Mouse (Mus musculus) C2C12 (cell line): ENCODE data around the gene Fam241b. TPM values are rescaled to one million over a fixed set of nuclear protein-coding genes. Genes with fewer than 3 reads are reported as not detected.

Experiments
- H3K27me3 ChIP-seq: one replicate; pipeline ENCODE4 v1.6.1; 2011; ENCODE audit not compliant: control insufficient read depth, insufficient read depth, insufficient read length
- H3K36me3 ChIP-seq: one replicate; pipeline ENCODE4 v1.6.1; 2011; ENCODE audit not compliant: control insufficient read depth, insufficient read depth
- H3K4me3 ChIP-seq: one replicate; pipeline ENCODE4 v1.5.1; 2011; ENCODE audit warnings: mild to moderate bottlenecking, control low read depth; ENCODE audit not compliant: poor library complexity, insufficient read depth, severe bottlenecking
- H3K79me2 ChIP-seq: one replicate; pipeline ENCODE4 v1.6.1; 2011; ENCODE audit not compliant: control insufficient read depth, insufficient read depth
- H3K79me3 ChIP-seq: one replicate; pipeline ENCODE4 v1.6.1; 2011; ENCODE audit warnings: low read depth, control low read depth
- H3ac ChIP-seq: one replicate; pipeline ENCODE3; 2011; ENCODE audit warnings: low read depth; ENCODE audit not compliant: control insufficient read depth, insufficient read length
- CEBPB ChIP-seq: IDR thresholded peaks from one replicate; pipeline ENCODE4 v1.6.1; 2011; ENCODE audit warnings: low read depth, mild to moderate bottlenecking, control low read depth, moderate library complexity
- CTCF ChIP-seq: IDR thresholded peaks from one replicate; pipeline ENCODE4 v1.5.1; 2011; ENCODE audit not compliant: control insufficient read depth, insufficient read depth, insufficient read length
- FOSL1 ChIP-seq: IDR thresholded peaks from one replicate; pipeline ENCODE4 v1.8.0; 2011; ENCODE audit warnings: mild to moderate bottlenecking, low read length; ENCODE audit not compliant: poor library complexity, insufficient read depth, severe bottlenecking
- MAX ChIP-seq: IDR thresholded peaks from one replicate; pipeline ENCODE4 v1.6.1; 2011; ENCODE audit warnings: mild to moderate bottlenecking, control low read depth
- MYOD1 ChIP-seq: IDR thresholded peaks from one replicate; pipeline ENCODE4 v1.6.1; 2011; ENCODE audit warnings: low read depth; ENCODE audit not compliant: control insufficient read depth, insufficient read length
- MYOG ChIP-seq: IDR thresholded peaks from one replicate; pipeline ENCODE4 v1.6.1; 2011; ENCODE audit not compliant: control insufficient read depth, insufficient read length; ENCODE audit errors: extremely low read depth
- USF1 ChIP-seq: IDR thresholded peaks from one replicate; pipeline ENCODE4 v1.6.1; 2011; ENCODE audit warnings: low read depth, mild to moderate bottlenecking, control low read depth, moderate library complexity
- polyA plus RNA-seq: library from polyadenylated mRNA; unstranded; fragments of >200 nt; fragmentation: generic; extraction: Trizol; gene quantifications from one replicate; pipeline ENCODE4 v1.2.1, GENCODE M21; 2012; ENCODE audit warnings: missing spikeins

Gene Fam241b
- polyA plus RNA-seq, 1 experiment = 1.9 TPM

DNA sequence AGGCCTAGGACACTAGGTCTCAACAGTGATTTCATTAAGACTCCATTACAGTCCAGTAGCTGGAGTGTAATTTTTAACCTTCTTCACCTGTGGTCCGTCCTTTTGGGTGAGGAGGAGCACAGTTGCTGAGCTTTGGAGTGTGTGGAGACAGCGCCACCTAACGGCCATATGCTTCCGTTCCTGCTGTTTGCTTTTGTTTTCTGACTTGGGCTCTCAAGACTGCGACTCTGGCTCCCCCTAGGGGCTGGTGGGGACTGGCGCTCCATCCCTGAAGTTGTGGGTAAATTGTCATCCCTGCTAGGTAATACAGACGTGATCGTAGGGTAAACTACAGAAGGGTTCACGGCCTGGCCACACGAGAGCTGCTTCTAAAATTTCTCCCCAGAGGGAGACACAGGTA is 39.3 kb upstream of the Fam241b start:
- H3K4me3 ChIP-seq = no peak overlapping the region
- H3K36me3 ChIP-seq = no peaks in the 10 kb centered on the region
- H3K79me3 ChIP-seq = no peaks in the 10 kb centered on the region
- TF ChIP-seq MAX = no peak
- no peak for TF ChIP-seq MYOG
- TF ChIP-seq CTCF = peak; percentile 98
- H3K27me3 ChIP-seq = no peaks in the 10 kb centered on the region
- H3ac ChIP-seq = no peak overlapping the region
- H3K79me2 ChIP-seq = no peaks in the 10 kb centered on the region

DNA sequence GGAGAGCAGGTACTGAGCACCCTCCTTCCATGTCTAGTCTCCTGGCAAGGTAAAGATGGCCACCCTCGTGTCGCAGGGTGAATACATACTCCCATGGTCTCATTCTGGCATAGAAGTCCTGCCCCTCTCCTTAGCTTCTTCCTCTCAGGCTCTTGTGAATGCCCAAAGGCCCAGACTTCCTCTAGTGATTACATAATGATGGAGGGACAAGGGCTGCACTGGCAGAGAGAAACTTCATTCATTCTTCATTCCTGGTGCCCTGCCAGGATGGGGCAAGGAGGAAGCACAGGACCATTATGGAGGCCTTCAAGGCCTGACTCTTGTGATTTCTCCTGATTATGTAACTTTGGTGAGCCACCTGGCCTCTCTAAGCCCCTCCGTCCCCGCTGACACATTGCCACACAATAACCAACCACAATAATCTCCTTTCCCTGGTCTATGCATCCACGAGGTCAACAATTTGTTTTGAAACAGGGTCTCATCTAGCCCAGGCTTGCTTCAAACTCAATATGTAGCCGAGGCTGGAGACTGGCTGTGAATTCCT is 38.8 kb upstream of the Fam241b start:
- TF ChIP-seq MYOD1 = no peak
- TF ChIP-seq USF1 = no peak
- TF ChIP-seq CEBPB = no peak
- TF ChIP-seq CTCF = no peak
- Histone ChIP-seq H3K36me3 (no peaks in the 10 kb centered on the region), H3K79me3 (no peaks in the 10 kb centered on the region), H3K4me3 (no peak overlapping the region), H3K79me2 (no peaks in the 10 kb centered on the region), H3K27me3 (no peaks in the 10 kb centered on the region), H3ac (no peak overlapping the region)

DNA sequence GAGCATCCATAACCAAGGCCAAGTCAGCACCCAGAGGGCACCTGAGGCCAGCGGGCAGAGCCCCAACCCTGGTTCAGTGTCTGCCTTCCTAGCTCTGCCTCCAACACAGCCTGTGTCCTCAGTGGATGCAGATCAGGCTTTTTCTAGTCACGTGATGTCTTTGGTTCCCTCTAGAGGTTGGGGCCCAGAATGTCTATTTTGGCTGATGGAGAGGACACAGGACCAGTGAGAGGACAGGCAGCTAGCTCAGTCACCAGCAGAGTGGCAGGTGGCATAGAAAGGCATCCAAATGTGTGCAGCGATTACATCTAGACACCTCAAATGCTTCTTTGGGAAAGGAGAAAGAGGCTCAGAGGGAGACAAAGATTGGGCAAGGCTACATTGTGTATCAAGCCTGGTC is 38.0 kb upstream of the Fam241b start:
- TF ChIP-seq USF1 (peak; percentile 81), MYOD1 (no peak)
- Histone ChIP-seq H3K79me2 (no peaks in the 10 kb centered on the region), H3K27me3 (no peaks in the 10 kb centered on the region)

DNA sequence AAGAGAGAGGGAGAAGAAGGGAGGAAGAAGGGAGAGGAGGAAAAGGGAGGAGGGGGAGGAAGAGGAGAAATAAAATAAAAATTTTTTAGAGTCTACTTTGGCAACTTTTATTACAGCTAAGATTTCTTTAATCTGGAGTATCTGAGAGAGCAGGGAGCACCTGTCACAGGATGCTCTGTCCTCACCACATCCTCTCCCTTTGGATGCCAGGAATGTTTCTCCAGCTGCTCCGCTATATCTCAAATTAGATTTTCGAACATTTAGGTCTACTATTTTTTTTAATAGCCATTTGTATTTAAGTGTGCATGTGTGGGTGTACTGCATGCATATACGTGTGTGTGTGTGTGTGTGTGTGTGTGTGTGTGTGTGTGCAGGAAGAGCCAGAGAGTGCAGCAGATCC is 36.2 kb upstream of the Fam241b start:
- Histone ChIP-seq H3K36me3 (no peaks in the 10 kb centered on the region), H3K79me3 (no peaks in the 10 kb centered on the region), H3K79me2 (no peaks in the 10 kb centered on the region), H3K27me3 (no peaks in the 10 kb centered on the region), H3K4me3 (no peak overlapping the region), H3ac (no peak overlapping the region)
- TF ChIP-seq MYOG (no peak), MYOD1 (peak; percentile 54)

More for the DNA sequence above, 38.0 kb upstream of the Fam241b start:
- Histone ChIP-seq H3ac (no peak overlapping the region), H3K79me3 (no peaks in the 10 kb centered on the region), H3K4me3 (no peak overlapping the region), H3K36me3 (no peaks in the 10 kb centered on the region)

DNA sequence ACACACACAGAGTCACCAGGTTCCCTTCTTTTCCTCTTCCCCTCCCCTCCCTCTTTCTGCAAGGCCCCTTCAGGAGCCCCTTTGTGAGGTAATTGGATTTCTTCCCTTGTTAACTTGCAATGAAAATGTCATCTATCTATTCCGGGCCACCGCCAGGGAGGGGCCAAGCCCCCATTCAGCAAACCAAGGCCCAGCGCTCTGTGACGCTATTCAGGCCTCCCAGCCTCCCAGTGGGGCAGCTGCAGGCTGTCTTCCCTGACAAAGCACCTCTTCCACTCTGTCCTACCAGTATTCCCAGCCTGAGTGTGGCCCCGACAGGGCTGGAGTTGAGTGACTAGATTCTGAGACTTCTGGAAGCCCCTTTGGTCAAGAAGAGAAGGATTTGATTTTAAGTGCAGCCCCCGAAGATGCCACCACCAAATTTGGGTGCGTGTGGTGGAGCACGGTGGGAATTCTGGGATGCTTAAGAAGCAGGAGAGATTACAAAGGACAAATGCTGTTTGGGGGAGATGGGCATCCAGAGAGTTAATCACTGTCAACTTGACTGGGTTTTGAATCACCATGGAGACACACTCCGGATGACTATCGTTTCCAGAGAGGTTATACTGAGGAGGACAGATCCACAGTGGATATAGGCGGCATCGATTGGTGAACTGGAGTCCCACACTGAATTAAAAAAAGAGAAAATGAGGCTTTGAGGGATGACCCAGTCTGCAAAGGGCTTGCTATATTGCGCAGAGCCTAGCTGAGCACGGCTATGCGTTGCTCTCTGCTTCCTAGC is 31.0 kb upstream of the Fam241b start:
- no peak for TF ChIP-seq CTCF
- no peak for TF ChIP-seq MAX
- H3K79me2 ChIP-seq = no peaks in the 10 kb centered on the region
- no peaks in the 10 kb centered on the region for H3K79me3 ChIP-seq
- no peak overlapping the region for H3ac ChIP-seq
- no peaks in the 10 kb centered on the region for H3K36me3 ChIP-seq
- no peak overlapping the region for H3K4me3 ChIP-seq
- H3K27me3 ChIP-seq = no peaks in the 10 kb centered on the region

DNA sequence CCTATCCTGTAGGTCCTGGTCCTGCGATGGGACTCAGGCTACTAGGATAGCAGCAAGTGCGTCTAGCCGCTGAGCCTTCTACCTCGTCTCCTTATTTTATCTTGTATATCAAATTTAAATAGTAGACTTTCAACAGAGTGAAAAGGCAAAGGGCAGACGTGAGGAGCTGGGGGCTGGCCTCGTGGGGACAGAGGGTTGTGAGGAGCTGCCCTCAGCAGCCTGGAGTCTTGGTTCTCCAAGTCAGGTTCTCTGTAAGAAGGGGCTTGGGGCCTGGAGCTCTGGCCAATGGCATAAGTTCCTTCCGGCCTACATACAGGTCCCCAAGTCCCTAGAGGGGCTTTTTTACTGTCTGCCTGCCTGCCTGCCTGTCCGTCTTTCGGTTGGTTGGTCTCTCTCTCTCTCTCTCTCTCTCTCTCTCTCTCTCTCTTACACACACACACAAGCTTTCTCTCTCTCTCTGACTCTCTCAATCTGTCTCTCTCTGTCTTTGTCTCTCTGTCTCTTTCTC is 30.3 kb upstream of the Fam241b start:
- H3ac ChIP-seq = no peak overlapping the region
- H3K4me3 ChIP-seq = no peak overlapping the region
- no peaks in the 10 kb centered on the region for H3K79me3 ChIP-seq
- no peaks in the 10 kb centered on the region for H3K27me3 ChIP-seq
- H3K36me3 ChIP-seq = no peaks in the 10 kb centered on the region
- TF ChIP-seq MYOD1 (no peak), FOSL1 (no peak), MAX (no peak), CEBPB (no peak), CTCF (no peak)
- H3K79me2 ChIP-seq = no peaks in the 10 kb centered on the region
